Mouse (Mus musculus) lung, adult 10 weeks (tissue): ENCODE measurements around the gene Irx4. TPM values are rescaled to one million over a fixed set of nuclear protein-coding genes. Genes with fewer than 3 reads are reported as not detected.

Source experiments
- polyA plus RNA-seq: library from polyadenylated mRNA; stranded (reverse); fragments of 350-450 nt; fragmentation: Illumina TruSeq; extraction: RNeasy Lipid Tissue Mini Kit (QIAGEN cat#74804); gene quantifications from one replicate; pipeline ENCODE4 v1.2.3, GENCODE M21; 2014; ENCODE audit warnings: low read depth, low replicate concordance; ENCODE audit not compliant: insufficient read depth

The Irx4 gene
- not detected for polyA plus RNA-seq

GRCm38 (mm10) chr13:73260354-73261035, at the start of gene Irx4:
Gene Irx4, plus strand, starts transcription at chr13:73260479.

Other genes starting within 250 kb of the Irx4 start
- gene Mrpl36, start 68.0 kb downstream of the Irx4 start, polyA plus RNA-seq = 52.2 TPM
- gene Ndufs6, start 68.1 kb downstream of the Irx4 start, polyA plus RNA-seq = 240 TPM
- 146 TPM for gene Lpcat1, start 206.7 kb downstream of the Irx4 start, polyA plus RNA-seq